Mouse (Mus musculus): ENCODE results near the gene Invs. TPM values are rescaled to one million over a fixed set of nuclear protein-coding genes. Genes with fewer than 3 reads are reported as not detected.
A peak's percentile ranks its signal among the peaks of the same experiment; 100 is the strongest.

Gene Invs
- polyA plus RNA-seq, 1 experiment from 2014 or later: 5.8 TPM

DNA sequence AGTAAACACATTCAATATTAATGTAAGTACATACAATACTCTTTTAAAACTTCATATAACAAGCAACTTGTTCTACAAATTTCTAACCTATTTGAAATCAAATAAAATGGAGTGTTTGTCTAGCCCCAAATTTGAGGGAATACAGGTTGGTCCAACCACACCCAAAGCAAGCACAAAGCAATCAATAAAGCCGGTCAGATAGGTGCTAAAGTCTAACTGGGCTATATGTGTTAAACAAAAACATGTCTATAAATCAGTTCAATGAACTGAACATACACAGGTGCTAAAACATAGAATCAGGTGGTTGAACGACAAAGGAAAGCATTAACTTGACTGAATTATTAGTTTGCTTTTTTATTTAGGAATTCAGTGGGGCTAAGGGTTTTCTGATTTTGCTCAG lies 148.5 kb downstream of the Invs start:
- peaks cover 67% of the 10 kb centered on the region for H3K36me3 ChIP-seq (ENCODE audit: control insufficient read depth, insufficient read depth, low read length)
- H3K9me3 ChIP-seq (ENCODE audit: control insufficient read depth, low read length): no peaks in the 10 kb centered on the region
- no peak for DNase-seq (ENCODE audit: low spot score)
- WGBS: 93% methylated on average over 2 of the region's 2 CpGs
- no peaks in the 10 kb centered on the region for H3K27me3 ChIP-seq (replicated peaks; ENCODE audit: control insufficient read depth, insufficient read depth, low read length)
- H3K4me1 ChIP-seq (ENCODE audit: control insufficient read depth, insufficient read depth, low read length): no peaks in the 10 kb centered on the region
- H3K4me2 ChIP-seq (ENCODE audit: low read depth, low read length): no peak overlapping the region
- H3K4me3 ChIP-seq (ENCODE audit: low read depth, low read length): no peak overlapping the region
- no peak for ATAC-seq (ENCODE audit: low read depth)
- no peak overlapping the region for H3K27ac ChIP-seq (replicated peaks; ENCODE audit: low read depth, low read length)
- H3K9ac ChIP-seq (ENCODE audit: low read depth, low read length): no peak overlapping the region

DNA sequence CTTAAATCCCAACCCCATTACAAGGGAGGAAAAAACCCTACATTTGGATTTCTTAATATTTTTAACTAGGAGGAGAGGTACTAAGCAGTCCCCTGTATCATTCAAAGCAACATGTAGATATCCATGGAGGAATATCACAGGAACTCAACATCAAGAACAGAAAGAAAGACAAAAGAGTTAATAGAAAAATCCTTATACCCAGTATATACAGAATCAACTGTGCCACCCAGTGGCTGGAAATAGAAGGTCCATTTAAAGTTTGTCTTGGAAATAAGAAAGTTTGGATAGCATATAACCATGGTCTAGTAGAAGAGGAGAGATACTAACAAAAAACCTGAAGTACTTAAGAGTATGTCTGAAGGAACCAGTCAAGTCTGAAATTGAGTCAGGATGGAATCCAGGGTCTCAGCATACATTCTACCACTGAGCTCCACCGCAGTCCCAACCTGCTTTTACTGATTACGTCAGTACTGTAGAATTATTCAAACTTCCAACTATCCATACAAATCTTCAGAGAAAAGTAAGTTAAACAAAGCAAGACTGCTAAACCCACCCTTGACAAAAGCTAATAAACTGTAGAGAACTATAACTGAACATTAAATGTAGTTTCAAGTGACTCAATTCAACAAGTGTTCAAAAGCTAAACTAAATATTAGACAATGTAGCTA lies 174.7 kb downstream of the Invs start:
- DNase-seq (ENCODE audit: low spot score): peak; percentile 26
- Histone ChIP-seq H3K4me3 (ENCODE audit: low read depth, low read length) (no peak overlapping the region), H3K27ac (replicated peaks; ENCODE audit: low read depth, low read length) (no peak overlapping the region), H3K27me3 (replicated peaks; ENCODE audit: control insufficient read depth, insufficient read depth, low read length) (no peaks in the 10 kb centered on the region), H3K4me1 (ENCODE audit: control insufficient read depth, insufficient read depth, low read length) (no peaks in the 10 kb centered on the region), H3K36me3 (ENCODE audit: control insufficient read depth, insufficient read depth, low read length) (peaks cover 78% of the 10 kb centered on the region), H3K4me2 (ENCODE audit: low read depth, low read length) (no peak overlapping the region), H3K9ac (ENCODE audit: low read depth, low read length) (no peak overlapping the region), H3K9me3 (ENCODE audit: control insufficient read depth, low read length) (no peaks in the 10 kb centered on the region)
- WGBS: 98% methylated on average over 2 of the region's 2 CpGs
- ATAC-seq (ENCODE audit: low read depth): no peak

DNA sequence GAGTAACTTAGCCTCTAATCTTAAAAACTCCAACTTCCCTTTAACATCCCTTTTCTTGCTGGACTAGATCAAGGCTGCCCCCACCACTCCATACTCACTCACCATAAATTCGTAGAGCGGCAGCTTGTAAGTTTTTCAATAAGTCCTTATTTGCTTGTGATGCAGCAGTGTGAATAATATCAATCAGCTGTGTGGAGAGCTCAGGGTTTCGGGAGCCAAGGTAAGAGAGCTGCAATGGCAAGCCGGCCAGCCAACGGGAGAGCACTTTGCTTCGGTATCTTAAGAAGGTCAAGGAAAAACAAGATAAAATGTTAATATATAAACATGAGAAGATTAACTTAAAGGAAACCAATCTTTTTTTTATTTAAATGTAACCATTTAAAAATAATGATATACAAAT lies 178.9 kb downstream of the Invs start:
- ATAC-seq (ENCODE audit: low read depth) (no peak), DNase-seq (ENCODE audit: low spot score) (no peak)
- Histone ChIP-seq H3K4me2 (ENCODE audit: low read depth, low read length) (no peak overlapping the region), H3K4me3 (ENCODE audit: low read depth, low read length) (no peak overlapping the region), H3K36me3 (ENCODE audit: control insufficient read depth, insufficient read depth, low read length) (peaks cover 74% of the 10 kb centered on the region), H3K27me3 (replicated peaks; ENCODE audit: control insufficient read depth, insufficient read depth, low read length) (no peaks in the 10 kb centered on the region), H3K9ac (ENCODE audit: low read depth, low read length) (no peak overlapping the region), H3K9me3 (ENCODE audit: control insufficient read depth, low read length) (no peaks in the 10 kb centered on the region), H3K27ac (replicated peaks; ENCODE audit: low read depth, low read length) (no peak overlapping the region), H3K4me1 (ENCODE audit: control insufficient read depth, insufficient read depth, low read length) (no peaks in the 10 kb centered on the region)
- WGBS: 92% methylated on average over 6 of the region's 6 CpGs

DNA sequence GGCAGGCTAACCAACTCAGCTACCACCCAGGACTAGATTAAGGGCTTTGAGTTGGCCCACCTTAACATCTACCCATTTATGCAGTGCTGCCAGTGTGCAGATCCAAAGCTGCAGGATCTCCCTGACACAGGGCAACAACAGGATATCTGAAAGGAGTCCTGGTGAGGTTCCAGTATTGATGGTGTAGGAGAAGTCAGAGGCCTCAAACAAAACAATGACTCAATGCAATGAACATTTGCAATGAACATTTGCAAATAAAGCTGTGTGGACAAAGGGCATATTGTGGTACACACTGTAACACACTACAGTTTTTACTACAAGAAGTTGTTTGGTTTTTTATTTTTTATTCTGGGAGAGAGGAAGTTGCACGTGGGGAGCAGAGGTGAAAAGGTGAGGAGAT lies 181.5 kb downstream of the Invs start:
- no peaks in the 10 kb centered on the region for H3K4me1 ChIP-seq (ENCODE audit: control insufficient read depth, insufficient read depth, low read length)
- no peaks in the 10 kb centered on the region for H3K27me3 ChIP-seq (replicated peaks; ENCODE audit: control insufficient read depth, insufficient read depth, low read length)
- WGBS: 85% methylated on average over 1 of the region's 1 CpGs
- H3K36me3 ChIP-seq (ENCODE audit: control insufficient read depth, insufficient read depth, low read length): peaks cover 68% of the 10 kb centered on the region
- H3K9ac ChIP-seq (ENCODE audit: low read depth, low read length): no peak overlapping the region
- no peaks in the 10 kb centered on the region for H3K9me3 ChIP-seq (ENCODE audit: control insufficient read depth, low read length)
- no peak overlapping the region for H3K27ac ChIP-seq (replicated peaks; ENCODE audit: low read depth, low read length)
- no peak for DNase-seq (ENCODE audit: low spot score)
- no peak for ATAC-seq (ENCODE audit: low read depth)
- H3K4me2 ChIP-seq (ENCODE audit: low read depth, low read length): no peak overlapping the region
- H3K4me3 ChIP-seq (ENCODE audit: low read depth, low read length): no peak overlapping the region

DNA sequence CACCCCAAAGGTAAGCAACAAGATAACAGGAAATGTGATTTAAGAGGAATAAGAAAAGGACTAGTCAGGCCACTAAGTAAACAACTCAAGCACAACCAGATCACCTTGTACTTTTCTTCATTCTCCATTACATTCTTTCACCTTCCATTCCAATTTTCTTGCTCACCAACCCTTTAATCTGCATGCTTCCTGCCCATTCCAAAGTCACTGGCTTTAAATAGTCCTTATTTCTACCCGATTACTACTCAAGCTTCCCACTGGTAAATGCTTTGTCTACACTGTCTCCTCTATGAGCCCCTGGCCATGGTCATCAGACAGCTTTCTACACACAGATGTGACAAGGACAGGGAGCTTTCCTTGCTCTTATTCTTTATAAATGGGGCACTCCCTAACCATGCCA lies 191.4 kb downstream of the Invs start:
- Histone ChIP-seq H3K36me3 (ENCODE audit: control insufficient read depth, insufficient read depth, low read length) (peaks cover 23% of the 10 kb centered on the region), H3K27ac (replicated peaks; ENCODE audit: low read depth, low read length) (no peak overlapping the region), H3K9me3 (ENCODE audit: control insufficient read depth, low read length) (no peaks in the 10 kb centered on the region), H3K4me3 (ENCODE audit: low read depth, low read length) (0 out of 2 replicates have a peak overlapping the region, but pooled peaks have one; percentile 98), H3K4me1 (ENCODE audit: control insufficient read depth, insufficient read depth, low read length) (peaks cover 14% of the 10 kb centered on the region), H3K27me3 (replicated peaks; ENCODE audit: control insufficient read depth, insufficient read depth, low read length) (no peaks in the 10 kb centered on the region), H3K4me2 (ENCODE audit: low read depth, low read length) (peak overlapping the region; percentile 74), H3K9ac (ENCODE audit: low read depth, low read length) (no peak overlapping the region)
- DNase-seq (ENCODE audit: low spot score) (no peak), ATAC-seq (ENCODE audit: low read depth) (no peak)
- 38% methylated on average over 1 of the region's 1 CpGs for WGBS

DNA sequence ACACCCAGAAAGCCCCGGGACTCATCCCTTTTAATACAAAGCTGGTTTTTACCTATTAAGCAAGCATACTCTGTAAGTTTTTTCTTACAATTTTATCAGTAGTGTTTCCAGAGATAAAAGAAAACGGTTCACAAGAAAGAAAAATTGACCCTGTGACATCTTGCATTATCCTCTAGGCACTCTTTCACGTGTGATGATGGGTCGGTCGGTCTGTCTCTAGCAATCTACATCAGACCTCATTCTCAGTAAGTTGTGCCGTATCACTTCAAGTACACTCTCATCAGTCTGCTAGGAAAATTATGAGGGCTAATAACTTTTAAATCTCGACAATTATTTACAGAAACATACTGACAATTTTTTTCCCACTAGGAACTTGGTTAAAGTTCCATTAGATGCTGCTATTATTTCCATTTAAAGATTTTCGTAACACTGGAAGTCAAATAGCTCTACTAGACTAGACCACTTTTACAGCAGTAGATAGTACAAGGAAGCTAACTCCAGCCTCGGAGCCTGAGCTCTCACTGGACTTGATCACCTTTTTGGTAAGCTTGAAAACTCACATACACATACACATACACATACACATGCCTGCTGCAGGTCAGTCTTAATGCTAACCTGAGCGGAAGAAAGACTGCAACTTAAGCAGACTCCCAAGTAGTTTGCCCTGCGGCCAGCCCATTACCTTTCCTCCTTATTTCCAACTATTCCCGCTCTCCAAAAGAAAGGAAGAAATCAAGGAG lies 192.7 kb downstream of the Invs start:
- no peaks in the 10 kb centered on the region for H3K9me3 ChIP-seq (ENCODE audit: control insufficient read depth, low read length)
- H3K4me1 ChIP-seq (ENCODE audit: control insufficient read depth, insufficient read depth, low read length): peaks cover 14% of the 10 kb centered on the region
- peak overlapping the region; percentile 87; the same call in 1 of the 2 replicates for H3K27ac ChIP-seq (replicated peaks; ENCODE audit: low read depth, low read length)
- peaks cover 13% of the 10 kb centered on the region for H3K36me3 ChIP-seq (ENCODE audit: control insufficient read depth, insufficient read depth, low read length)
- H3K9ac ChIP-seq (ENCODE audit: low read depth, low read length): peak overlapping the region; percentile 95
- peak overlapping the region; percentile 74 for H3K4me2 ChIP-seq (ENCODE audit: low read depth, low read length)
- ATAC-seq (ENCODE audit: low read depth): no peak
- peak; percentile 9 for DNase-seq (ENCODE audit: low spot score)
- H3K4me3 ChIP-seq (ENCODE audit: low read depth, low read length): peak overlapping the region; percentile 98
- 10% methylated on average over 12 of the region's 12 CpGs for WGBS
- no peaks in the 10 kb centered on the region for H3K27me3 ChIP-seq (replicated peaks; ENCODE audit: control insufficient read depth, insufficient read depth, low read length)

DNA sequence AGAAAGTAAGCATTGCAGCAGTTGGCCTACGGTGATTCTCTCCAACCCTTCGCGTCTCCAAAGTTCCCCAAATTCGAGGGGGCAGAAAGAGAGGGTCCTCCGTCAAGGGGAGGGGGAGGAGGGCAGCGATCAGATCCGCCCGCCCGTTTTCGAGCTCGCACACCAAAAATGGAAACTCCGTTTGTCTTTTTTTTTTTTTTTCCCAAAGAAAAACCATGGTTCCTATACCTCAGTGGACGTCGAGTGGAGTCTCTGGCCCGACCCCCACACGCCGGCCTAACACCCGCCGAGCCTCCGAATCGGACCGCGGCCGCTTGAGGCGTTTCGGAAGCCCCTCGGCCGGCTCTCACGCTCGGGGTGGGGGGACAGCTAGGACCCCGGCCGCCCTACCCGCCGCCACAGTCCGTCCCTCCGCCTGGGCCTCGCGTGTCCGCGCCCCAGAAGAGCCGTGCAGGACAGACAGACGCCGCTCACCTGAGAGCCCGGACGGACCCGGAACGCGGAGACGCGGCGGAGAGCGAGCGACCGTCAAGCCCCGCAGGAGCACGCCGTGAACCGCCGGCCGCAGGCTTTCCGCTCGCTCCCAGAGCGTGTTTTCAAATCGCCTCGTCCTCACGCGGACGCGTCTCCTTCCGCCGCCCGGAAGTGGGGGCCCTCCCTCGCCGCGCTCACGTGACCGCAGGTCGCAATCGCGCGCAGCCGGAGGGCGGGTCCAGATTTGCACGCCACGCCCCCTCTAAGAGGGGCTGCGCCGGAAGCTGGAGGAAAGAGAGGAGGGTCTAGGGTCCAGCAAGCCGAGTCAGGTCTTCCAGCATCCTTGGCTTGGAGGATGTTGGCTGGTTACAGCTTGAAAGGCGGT lies 193.5 kb downstream of the Invs start, which contains the start of gene Tex10:
Gene Tex10 (minus strand): TSS at position 668 of the 859 bp plus-strand sequence.
- Histone ChIP-seq H3K9me3 (ENCODE audit: control insufficient read depth, low read length) (no peaks in the 10 kb centered on the region), H3K27ac (replicated peaks; ENCODE audit: low read depth, low read length) (peak within 1 kb of the TSS; percentile 87), H3K4me1 (ENCODE audit: control insufficient read depth, insufficient read depth, low read length) (peaks cover 14% of the 10 kb centered on the region), H3K36me3 (ENCODE audit: control insufficient read depth, insufficient read depth, low read length) (peaks cover 8% of the 10 kb centered on the region), H3K27me3 (replicated peaks; ENCODE audit: control insufficient read depth, insufficient read depth, low read length) (no peaks in the 10 kb centered on the region), H3K9ac (ENCODE audit: low read depth, low read length) (peak within 1 kb of the TSS; percentile 95), H3K4me3 (ENCODE audit: low read depth, low read length) (peak within 1 kb of the TSS; percentile 98), H3K4me2 (ENCODE audit: low read depth, low read length) (peak within 1 kb of the TSS; percentile 74)
- DNase-seq (ENCODE audit: low spot score): peak; percentile 96
- under 1% methylated on average over 53 of the region's 89 CpGs for WGBS
- ATAC-seq (ENCODE audit: low read depth): peak; percentile 97

DNA sequence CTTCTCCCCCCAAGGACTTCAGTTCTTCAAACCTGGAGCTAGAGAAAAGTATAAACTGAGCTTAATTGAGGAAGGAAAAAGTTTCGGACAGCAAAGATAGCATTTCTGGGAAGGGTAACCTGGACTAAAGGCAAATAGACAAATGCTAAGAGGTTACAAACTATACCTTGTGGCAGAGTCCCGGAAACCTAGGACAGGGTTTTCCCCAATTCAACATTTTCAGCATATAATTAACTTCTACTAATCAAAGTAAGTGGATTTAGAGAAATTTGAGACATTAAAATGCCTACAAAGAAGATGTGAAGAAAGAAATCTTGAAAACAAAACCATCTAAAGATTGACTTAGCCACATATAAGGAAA lies 194.1 kb downstream of the Invs start:
- peak overlapping the region; percentile 74 for H3K4me2 ChIP-seq (ENCODE audit: low read depth, low read length)
- DNase-seq (ENCODE audit: low spot score): no peak
- H3K36me3 ChIP-seq (ENCODE audit: control insufficient read depth, insufficient read depth, low read length): peaks cover 2% of the 10 kb centered on the region
- 68% methylated on average over 2 of the region's 2 CpGs for WGBS
- no peaks in the 10 kb centered on the region for H3K27me3 ChIP-seq (replicated peaks; ENCODE audit: control insufficient read depth, insufficient read depth, low read length)
- H3K4me3 ChIP-seq (ENCODE audit: low read depth, low read length): peak overlapping the region; percentile 98
- H3K27ac ChIP-seq (replicated peaks; ENCODE audit: low read depth, low read length): no peak overlapping the region
- H3K9ac ChIP-seq (ENCODE audit: low read depth, low read length): peak overlapping the region; percentile 95; the same call in 1 of the 2 replicates
- H3K4me1 ChIP-seq (ENCODE audit: control insufficient read depth, insufficient read depth, low read length): peaks cover 14% of the 10 kb centered on the region
- peak; percentile 2; the same call in 1 of the 2 replicates for ATAC-seq (ENCODE audit: low read depth)
- peaks cover 6% of the 10 kb centered on the region; the same call in 1 of the 2 replicates for H3K9me3 ChIP-seq (ENCODE audit: control insufficient read depth, low read length)
